Comparison of ENCODE assay signal across 14 mouse cellular contexts in the genomic region with DNA sequence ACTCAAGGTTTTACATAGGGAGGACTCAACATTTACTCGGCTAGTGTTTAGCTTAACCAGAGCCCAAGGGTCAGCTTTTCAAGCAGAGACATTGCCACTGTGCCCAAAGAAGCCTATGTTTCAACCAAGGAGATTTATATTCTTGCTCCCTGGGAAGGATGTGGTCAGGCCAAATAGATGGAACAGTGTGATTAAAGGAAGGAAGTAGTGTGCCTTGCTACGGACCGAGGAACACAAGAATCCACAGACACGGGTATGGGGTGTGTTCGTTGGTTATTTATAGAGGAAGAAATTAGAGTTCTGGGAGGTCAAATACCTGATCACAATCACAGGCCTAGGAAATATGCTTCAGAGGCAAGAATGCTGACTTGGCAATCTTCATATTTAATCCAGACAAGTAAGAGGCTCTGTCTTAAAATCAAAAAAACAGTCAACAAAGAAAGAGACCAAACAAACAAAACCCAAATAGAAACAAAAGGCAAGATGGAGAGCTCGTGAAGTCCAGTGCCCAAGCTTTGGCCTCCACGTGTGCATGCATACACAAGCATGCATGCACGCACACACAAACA.
"Had no signal": no experiment of that assay in that cellular context is flagged by ENCODE, and none has a peak within 500 bp of the region (broad histone marks: within the 10 kb centered on the region; RNA-seq: fewer than 3 reads in every experiment).

No protein-coding gene starts in this region.

- H3K4me1 ChIP-seq: limb, embryonic 10.5 days; liver, embryonic 15.5 days; midbrain, embryonic 10.5 days; midbrain, embryonic 15.5 days; neural tube, embryonic 12.5 days; stomach, embryonic 15.5 days had no signal

- H3K36me3 ChIP-seq: limb, embryonic 10.5 days; liver, embryonic 15.5 days; midbrain, embryonic 10.5 days; midbrain, embryonic 15.5 days; neural tube, embryonic 12.5 days; stomach, embryonic 15.5 days had no signal

- H3K9me3 ChIP-seq: limb, embryonic 10.5 days; liver, embryonic 15.5 days; midbrain, embryonic 10.5 days; midbrain, embryonic 15.5 days; neural tube, embryonic 12.5 days; stomach, embryonic 15.5 days had no signal

- H3K27me3 ChIP-seq: liver, embryonic 15.5 days; midbrain, embryonic 15.5 days; neural tube, embryonic 12.5 days; stomach, embryonic 15.5 days had no signal

- ATAC-seq: lung, postnatal 0 days; midbrain, embryonic 15.5 days had no signal

- H3K9ac ChIP-seq: liver, embryonic 15.5 days; midbrain, embryonic 15.5 days; neural tube, embryonic 12.5 days; stomach, embryonic 15.5 days had no signal

- H3K4me2 ChIP-seq: liver, embryonic 11.5 days; liver, embryonic 15.5 days; midbrain, embryonic 15.5 days; neural tube, embryonic 12.5 days; stomach, embryonic 15.5 days had no signal

- DNase-seq: kidney, adult 18-20 months; lung, adult 2 months; lung, postnatal 36 days; thymus, adult 2 months; thymus, postnatal 25 days had no signal

- H3K4me3 ChIP-seq: left cerebral cortex, adult 2 months; limb, embryonic 10.5 days; liver, embryonic 15.5 days; midbrain, embryonic 10.5 days; midbrain, embryonic 15.5 days; neural tube, embryonic 12.5 days; stomach, embryonic 15.5 days had no signal

- H3K27ac ChIP-seq: left cerebral cortex, adult 2 months; limb, embryonic 10.5 days; liver, embryonic 15.5 days; midbrain, embryonic 10.5 days; midbrain, embryonic 15.5 days; neural tube, embryonic 12.5 days; stomach, embryonic 15.5 days had no signal
